Mouse (Mus musculus) MEL (cell line): ENCODE measurements around the gene Cage1. TPM values are rescaled to one million over a fixed set of nuclear protein-coding genes. Genes with fewer than 3 reads are reported as not detected.

Source experiments
- DNase-seq: peaks from one replicate; pipeline ENCODE4 v3.0.0; 2011; ENCODE audit warnings: low read depth, low spot score
- H3K27ac ChIP-seq: 2 replicates; pipeline ENCODE4 v1.5.1; 2012; ENCODE audit warnings: low read depth, mild to moderate bottlenecking, control low read depth, low read length, moderate library complexity; ENCODE audit not compliant: control insufficient read depth
- H3K27me3 ChIP-seq, 2 experiments: fragments of 150-350 bp in 1 of 2; sonication (generic) in 1 of 2; 2 replicates each; pipeline ENCODE4 v1.6.1; 2012; ENCODE audit warnings: low read length in 2 of 2, mild to moderate bottlenecking in 2 of 2, improper control_type of control experiment in 1 of 2, moderate library complexity in 1 of 2; ENCODE audit not compliant: insufficient read depth in 2 of 2, control insufficient read depth in 1 of 2
- H3K36me3 ChIP-seq, 2 experiments: 2 replicates each; pipeline ENCODE4 v1.6.1; 2012 to 2014; ENCODE audit warnings: low read length in 2 of 2, improper control_type of control experiment in 1 of 2, inconsistent platforms in 1 of 2, mild to moderate bottlenecking in 1 of 2; ENCODE audit not compliant: insufficient read depth in 2 of 2, control insufficient read depth in 1 of 2
- H3K4me1 ChIP-seq, 2 experiments: fragments of 150-350 bp in 1 of 2; sonication (generic) in 1 of 2; 2 replicates each; pipeline ENCODE4 v1.6.1; 2012; ENCODE audit warnings: low read length in 2 of 2, improper control_type of control experiment in 1 of 2, mild to moderate bottlenecking in 1 of 2; ENCODE audit not compliant: insufficient read depth in 2 of 2, control insufficient read depth in 1 of 2
- H3K4me3 ChIP-seq, 2 experiments: fragments of 150-350 bp in 1 of 2; sonication (generic) in 1 of 2; 2 replicates each; pipeline ENCODE4 v1.5.1; 2012; ENCODE audit warnings: low read depth in 2 of 2, low read length in 2 of 2, mild to moderate bottlenecking in 2 of 2, moderate library complexity in 2 of 2, control low read depth in 1 of 2, improper control_type of control experiment in 1 of 2; ENCODE audit not compliant: control insufficient read depth in 1 of 2, insufficient read depth in 1 of 2
- H3K79me2 ChIP-seq: 2 replicates; pipeline ENCODE4 v1.6.1; 2012; ENCODE audit warnings: mild to moderate bottlenecking, low read length, moderate library complexity; ENCODE audit not compliant: control insufficient read depth, poor library complexity, insufficient read depth
- H3K9ac ChIP-seq: 2 replicates; pipeline ENCODE4 v1.6.1; 2012; ENCODE audit warnings: low read depth, mild to moderate bottlenecking, control low read depth, low read length, moderate library complexity; ENCODE audit not compliant: control insufficient read depth, poor library complexity, severe bottlenecking
- H3K9me3 ChIP-seq: fragments of 150-350 bp; sonication (generic); replicated peaks from 2 replicates; pipeline ENCODE4 v1.6.1; 2012; ENCODE audit warnings: mild to moderate bottlenecking, low read length, improper control_type of control experiment, moderate library complexity; ENCODE audit not compliant: insufficient read depth
- BHLHE40 ChIP-seq: IDR thresholded peaks from 2 replicates; pipeline ENCODE4 v1.6.1; 2012; ENCODE audit warnings: low read depth, mild to moderate bottlenecking, inconsistent platforms, low read length, improper control_type of control experiment, borderline replicate concordance
- CHD1 ChIP-seq: IDR thresholded peaks from 2 replicates; pipeline ENCODE4 v1.6.1; 2012; ENCODE audit warnings: low read depth, mild to moderate bottlenecking, inconsistent platforms, low read length, improper control_type of control experiment
- CHD2 ChIP-seq: IDR thresholded peaks from 2 replicates; pipeline ENCODE4 v1.6.1; 2011; ENCODE audit warnings: low read length, improper control_type of control experiment
- CTCF ChIP-seq, 3 experiments: IDR thresholded peaks in 2 of 3; conservative IDR thresholded peaks in 1 of 3; 2 replicates each; pipeline ENCODE4 v1.5.1; 2011 to 2012; ENCODE audit warnings: low read length in 3 of 3, low read depth in 2 of 3, mild to moderate bottlenecking in 2 of 3, improper control_type of control experiment in 1 of 3, inconsistent platforms in 1 of 3, mixed read lengths in 1 of 3, moderate library complexity in 1 of 3; ENCODE audit not compliant: control insufficient read depth in 1 of 3, insufficient read depth in 1 of 3, poor library complexity in 1 of 3, severe bottlenecking in 1 of 3
- E2F4 ChIP-seq: IDR thresholded peaks from 2 replicates; pipeline ENCODE4 v1.6.1; 2011; ENCODE audit warnings: low read depth, low read length, improper control_type of control experiment, borderline replicate concordance
- ELF1 ChIP-seq: IDR thresholded peaks from 2 replicates; pipeline ENCODE4 v1.6.1; 2014; ENCODE audit warnings: low read depth, mild to moderate bottlenecking, inconsistent platforms, low read length, improper control_type of control experiment, moderate library complexity
- EP300 ChIP-seq, 2 experiments: IDR thresholded peaks; 2 replicates each; pipeline ENCODE4 v1.6.1; 2011; ENCODE audit warnings: improper control_type of control experiment in 2 of 2, low read length in 2 of 2, low read depth in 1 of 2, mild to moderate bottlenecking in 1 of 2
- ETS1 ChIP-seq: IDR thresholded peaks from 2 replicates; pipeline ENCODE4 v1.6.1; 2012; ENCODE audit warnings: low read depth, mild to moderate bottlenecking, inconsistent platforms, low read length, improper control_type of control experiment, moderate library complexity
- GABPA ChIP-seq: IDR thresholded peaks from 2 replicates; pipeline ENCODE4 v1.6.1; 2012; ENCODE audit warnings: low read depth, mild to moderate bottlenecking, inconsistent platforms, low read length, improper control_type of control experiment, moderate library complexity
- GATA1 ChIP-seq: IDR thresholded peaks from 2 replicates; pipeline ENCODE4 v1.6.1; 2011; ENCODE audit warnings: low read depth, low read length, improper control_type of control experiment
- HCFC1 ChIP-seq: IDR thresholded peaks from 2 replicates; pipeline ENCODE4 v1.6.1; 2012; ENCODE audit warnings: low read depth, mild to moderate bottlenecking, inconsistent platforms, low read length, improper control_type of control experiment, moderate library complexity
- JUND ChIP-seq: IDR thresholded peaks from 2 replicates; pipeline ENCODE4 v1.6.1; 2011; ENCODE audit warnings: low read depth, mild to moderate bottlenecking, improper control_type of control experiment, low read length
- MAX ChIP-seq: IDR thresholded peaks from 2 replicates; pipeline ENCODE4 v1.6.1; 2011; ENCODE audit warnings: low read length, improper control_type of control experiment
- MYB ChIP-seq: IDR thresholded peaks from 2 replicates; pipeline ENCODE4 v1.6.1; 2011; ENCODE audit warnings: mild to moderate bottlenecking, low read depth, low read length, improper control_type of control experiment
- MYC ChIP-seq: IDR thresholded peaks from 2 replicates; pipeline ENCODE4 v1.6.1; 2011; ENCODE audit warnings: low read depth, mild to moderate bottlenecking, low read length, improper control_type of control experiment, moderate library complexity
- NELFE ChIP-seq: IDR thresholded peaks from 2 replicates; pipeline ENCODE4 v1.6.1; 2011; ENCODE audit warnings: low read depth, low read length, improper control_type of control experiment
- NRF1 ChIP-seq: IDR thresholded peaks from 2 replicates; pipeline ENCODE4 v1.6.1; 2014; ENCODE audit warnings: low read depth, mild to moderate bottlenecking, inconsistent platforms, low read length, improper control_type of control experiment, moderate library complexity; ENCODE audit not compliant: poor library complexity, insufficient read depth, severe bottlenecking
- POLR2A ChIP-seq, 2 experiments: IDR thresholded peaks; 2 replicates each; pipeline ENCODE4 v1.6.1; 2011 to 2012; ENCODE audit warnings: low read length in 2 of 2, mild to moderate bottlenecking in 2 of 2, control low read depth in 1 of 2, improper control_type of control experiment in 1 of 2, low read depth in 1 of 2, moderate library complexity in 1 of 2; ENCODE audit not compliant: control insufficient read depth in 1 of 2, insufficient read depth in 1 of 2, poor library complexity in 1 of 2
- POLR2AphosphoS2 ChIP-seq: IDR thresholded peaks from 2 replicates; pipeline ENCODE4 v1.6.1; 2011; ENCODE audit warnings: low read length, improper control_type of control experiment
- RAD21 ChIP-seq: IDR thresholded peaks from 2 replicates; pipeline ENCODE4 v1.6.1; 2011; ENCODE audit warnings: mild to moderate bottlenecking, low read depth, low read length, improper control_type of control experiment
- RCOR1 ChIP-seq: IDR thresholded peaks from 2 replicates; pipeline ENCODE4 v1.6.1; 2012; ENCODE audit warnings: low read depth, mild to moderate bottlenecking, inconsistent platforms, low read length, improper control_type of control experiment
- SIN3A ChIP-seq: IDR thresholded peaks from 2 replicates; pipeline ENCODE4 v1.6.1; 2012; ENCODE audit warnings: low read length, improper control_type of control experiment, inconsistent platforms
- SMC3 ChIP-seq: IDR thresholded peaks from 2 replicates; pipeline ENCODE4 v1.6.1; 2011; ENCODE audit warnings: low read depth, low read length, improper control_type of control experiment
- TAL1 ChIP-seq: IDR thresholded peaks from 2 replicates; pipeline ENCODE4 v1.6.1; 2012; ENCODE audit warnings: mild to moderate bottlenecking, inconsistent platforms, low read length, moderate library complexity, mixed read lengths
- TCF12 ChIP-seq: IDR thresholded peaks from 2 replicates; pipeline ENCODE4 v1.6.1; 2014; ENCODE audit warnings: low read depth, mild to moderate bottlenecking, inconsistent platforms, low read length, improper control_type of control experiment, moderate library complexity
- ZC3H11A ChIP-seq: IDR thresholded peaks from 2 replicates; pipeline ENCODE4 v1.6.1; 2012; ENCODE audit warnings: low read depth, mild to moderate bottlenecking, inconsistent platforms, low read length, improper control_type of control experiment
- ZKSCAN1 ChIP-seq: IDR thresholded peaks from 2 replicates; pipeline ENCODE4 v1.6.1; 2012; ENCODE audit warnings: low read depth, mild to moderate bottlenecking, inconsistent platforms, low read length, improper control_type of control experiment, moderate library complexity
- polyA plus RNA-seq, 2 experiments: library from polyadenylated mRNA; stranded (reverse) in 1 of 2; unstranded in 1 of 2; fragments of >175 nt in 1 of 2; fragments of >200 nt in 1 of 2; gene quantifications; 2 replicates each; pipeline versions ENCODE4 v1.2.1 to v1.2.4; 2012; ENCODE audit warnings: low replicate concordance in 2 of 2, low read depth in 1 of 2; ENCODE audit not compliant: insufficient read length in 2 of 2, insufficient read depth in 1 of 2, missing spikeins in 1 of 2
- total RNA-seq: library from RNA; depleted of rRNA; stranded (reverse); fragments of 300-350 nt; gene quantifications from 2 replicates; pipeline ENCODE4 v1.2.3, GENCODE M21; 2012

The Cage1 gene
- total and polyA plus RNA-seq, 3 experiments: 0.78 to 1.0 TPM; not detected in 1

GRCm38 (mm10) chr13:38027618-38028248, 9.1 kb downstream of the Cage1 start (continued):
- no peak for TF ChIP-seq RAD21
- TF ChIP-seq SIN3A: peak; percentile 44; the same call in 1 of the 2 replicates
- TF ChIP-seq TCF12: no peak
- TF ChIP-seq TAL1: no peak
- TF ChIP-seq JUND: no peak
- no peak for TF ChIP-seq GABPA
- TF ChIP-seq MYB: no peak
- peak in 1 of 2 experiments; percentile 30; a peak in 1 of 4 replicates for TF ChIP-seq EP300 (IDR thresholded peaks at IDR 0.05; ENCODE audit: low read depth in 1 of 2, low read length in 2 of 2)
- no peak for TF ChIP-seq MAX
- 0 out of 2 replicates have a peak, but pooled peaks have one; percentile 5 for TF ChIP-seq ZC3H11A
- TF ChIP-seq CTCF (IDR thresholded peaks at IDR 0.05 in 2 of 3, conservative IDR thresholded peaks at IDR 0.05 in 1 of 3; ENCODE audit: control insufficient read depth in 1 of 3, insufficient read depth in 1 of 3, low read depth in 2 of 3, low read length in 3 of 3, poor library complexity in 1 of 3, severe bottlenecking in 1 of 3): no peak
- no peak for TF ChIP-seq NRF1

GRCm38 (mm10) chr13:38025874-38026273, 11.0 kb downstream of the Cage1 start:
- peak; percentile 51 for DNase-seq

GRCm38 (mm10) chr13:38018791-38019190, 18.1 kb downstream of the Cage1 start:
- Histone ChIP-seq H3K36me3 (peaks cover 0 to 10% of the 10 kb centered on the region in 2 experiments; a peak in 2 of 4 replicates), H3K9ac (no peak overlapping the region), H3K9me3 (no peaks in the 10 kb centered on the region), H3K79me2 (no peaks in the 10 kb centered on the region), H3K4me1 (peaks cover 9 to 13% of the 10 kb centered on the region in 2 experiments), H3K27ac (no peak overlapping the region), H3K4me3 (no peak overlapping the region), H3K27me3 (no peaks in the 10 kb centered on the region)
- peak; percentile 55 for DNase-seq
- TF ChIP-seq RAD21 (no peak), RCOR1 (peak; percentile 30; the same call in 1 of the 2 replicates), POLR2AphosphoS2 (no peak), CHD1 (no peak), NELFE (no peak), BHLHE40 (no peak), ETS1 (peak; percentile 34; the same call in 1 of the 2 replicates), MYC (no peak), ELF1 (0 out of 2 replicates have a peak, but pooled peaks have one; percentile 37), JUND (no peak), TCF12 (peak; percentile 62), CHD2 (no peak), EP300 (IDR thresholded peaks at IDR 0.05; ENCODE audit: low read depth in 1 of 2, low read length in 2 of 2) (peak; percentile 53 to 72; a peak in 3 of 4 replicates), MYB (no peak), GATA1 (peak; percentile 85), NRF1 (no peak), ZKSCAN1 (no peak), POLR2A (IDR thresholded peaks at IDR 0.05; ENCODE audit: control insufficient read depth in 1 of 2, insufficient read depth in 1 of 2, low read depth in 1 of 2, low read length in 2 of 2, poor library complexity in 1 of 2) (no peak), GABPA (no peak), E2F4 (no peak), HCFC1 (no peak)

More at GRCm38 (mm10) chr13:38025874-38026273, 11.0 kb downstream of the Cage1 start:
- TF ChIP-seq RAD21 (peak; percentile 26), SMC3 (peak; percentile 39), CTCF (IDR thresholded peaks at IDR 0.05 in 2 of 3, conservative IDR thresholded peaks at IDR 0.05 in 1 of 3; ENCODE audit: control insufficient read depth in 1 of 3, insufficient read depth in 1 of 3, low read depth in 2 of 3, low read length in 3 of 3, poor library complexity in 1 of 3, severe bottlenecking in 1 of 3) (peak; percentile 46 to 61 (median 58)), ZC3H11A (no peak)
- Histone ChIP-seq H3K36me3 (peaks cover 0 to 14% of the 10 kb centered on the region in 2 experiments; a peak in 2 of 4 replicates), H3K4me3 (no peak overlapping the region), H3K79me2 (no peaks in the 10 kb centered on the region), H3K9ac (no peak overlapping the region), H3K9me3 (no peaks in the 10 kb centered on the region), H3K27me3 (no peaks in the 10 kb centered on the region), H3K4me1 (peaks cover 3 to 4% of the 10 kb centered on the region in 2 experiments; a peak in 3 of 4 replicates), H3K27ac (no peak overlapping the region)
